Mouse (Mus musculus): Measurements from ENCODE around the gene Chd2.

The Chd2 gene

GRCm38 (mm10) chr7:73452187-73452808 is 89.3 kb downstream of the Chd2 start:
- DNase-seq (ENCODE audit: low read depth, low spot score), result peak; percentile 17

- DNase-seq (ENCODE audit: low read depth, low spot score), result no peak
Observed at GRCm38 (mm10) chr7:73451594-73451993, 90.0 kb downstream of the Chd2 start.

DNA sequence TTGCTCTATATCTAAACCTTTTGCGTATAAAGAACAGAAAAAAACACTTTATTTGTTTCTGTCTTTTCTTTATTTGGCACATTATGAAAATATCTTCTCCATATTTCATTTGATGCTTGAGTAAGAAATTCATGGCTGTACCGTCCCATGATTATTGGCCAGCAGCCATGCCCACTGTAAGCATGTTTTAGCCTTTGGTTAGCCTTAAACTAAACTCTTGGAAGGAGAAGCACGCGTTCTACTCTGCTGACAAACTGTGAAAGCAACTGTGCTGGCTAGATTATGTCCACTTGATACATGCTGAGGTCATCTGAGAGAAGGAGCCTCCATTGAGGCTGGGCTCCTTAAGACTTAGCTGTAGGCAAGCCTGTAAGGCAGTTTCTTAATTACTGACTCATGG is 99.4 kb downstream of the Chd2 start:
- DNase-seq (ENCODE audit: low read depth, low spot score), result no peak

DNA sequence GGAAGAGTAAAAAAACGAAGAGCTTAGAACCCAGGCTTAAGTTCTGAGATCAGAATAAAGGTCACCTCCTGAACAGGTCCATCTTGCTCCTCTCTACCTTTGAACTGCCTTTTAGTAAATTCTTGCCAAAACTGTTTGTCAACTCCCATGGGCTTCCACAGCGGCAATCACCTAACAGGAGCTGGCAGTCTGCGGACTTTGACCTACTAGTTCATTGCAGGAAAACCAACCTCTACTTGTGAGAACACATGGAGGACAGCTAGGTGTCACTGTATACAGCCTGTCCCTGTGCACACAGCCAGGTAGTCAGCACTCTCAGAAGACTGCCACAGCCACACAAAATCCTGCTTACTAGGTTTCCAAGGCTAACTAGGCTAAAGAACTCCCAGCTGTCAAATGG is 99.8 kb downstream of the Chd2 start:
- DNase-seq (ENCODE audit: low read depth, low spot score), result no peak

- no peak for DNase-seq (ENCODE audit: low read depth, low spot score)
Observed at GRCm38 (mm10) chr7:73435685-73436084, 105.9 kb downstream of the Chd2 start.

GRCm38 (mm10) chr7:73434336-73434677 is 107.3 kb downstream of the Chd2 start:
- DNase-seq (ENCODE audit: low read depth, low spot score), result no peak

DNA sequence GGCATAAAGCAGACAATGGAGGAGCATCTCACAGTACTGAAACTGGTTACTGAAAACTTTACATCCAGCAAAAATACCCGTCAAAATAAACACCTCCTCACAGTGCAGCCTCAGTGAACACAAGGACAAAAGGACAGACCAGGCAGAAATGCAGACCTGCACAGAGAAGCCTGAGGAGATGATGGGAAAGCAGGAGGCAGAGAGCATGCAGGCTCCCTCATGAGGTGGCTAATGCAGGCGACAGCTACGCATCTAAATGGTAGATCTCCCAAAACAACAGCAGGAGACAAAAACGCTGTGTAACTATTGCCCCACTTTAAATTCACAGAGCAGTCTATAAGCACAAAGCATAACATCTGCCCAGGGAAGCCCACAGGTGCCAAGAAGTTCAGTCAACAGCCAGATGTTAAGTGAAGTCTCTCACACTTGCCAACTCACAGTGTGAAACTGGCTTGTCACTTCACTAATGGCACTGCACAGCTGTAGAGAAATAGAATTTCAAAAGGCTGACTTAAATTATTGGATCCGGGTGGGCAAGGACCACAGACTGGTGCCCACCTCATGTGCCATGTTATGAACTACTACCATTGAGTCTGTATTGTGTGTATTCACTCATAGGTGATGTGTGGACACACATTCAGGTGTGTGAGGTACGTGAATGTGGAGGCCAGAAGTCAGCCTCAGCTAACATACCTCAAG is 107.8 kb downstream of the Chd2 start:
- DNase-seq (ENCODE audit: low read depth, low spot score), result no peak

GRCm38 (mm10) chr7:73428525-73428924 is 113.1 kb downstream of the Chd2 start:
- no peak for DNase-seq (ENCODE audit: low read depth, low spot score)

DNA sequence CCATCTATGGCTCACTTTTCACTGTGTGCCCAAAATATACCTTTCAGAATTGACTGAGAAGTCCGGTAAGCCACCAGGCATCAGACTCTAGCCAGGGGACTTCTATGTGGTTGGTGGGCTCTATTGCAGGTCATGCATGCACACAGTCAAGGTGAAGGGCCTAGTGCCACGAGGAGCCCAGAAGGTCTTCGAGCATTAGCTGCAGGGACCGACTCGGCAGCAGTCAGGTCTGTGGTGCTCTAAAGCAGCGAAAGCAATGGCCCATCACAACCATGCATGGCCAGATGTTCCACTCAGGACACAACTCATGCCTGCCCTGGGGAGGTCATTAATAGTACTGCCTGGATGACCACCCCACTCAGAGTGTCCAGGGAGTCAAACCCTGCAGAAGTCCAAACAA is 113.8 kb downstream of the Chd2 start:
- no peak for DNase-seq (ENCODE audit: low read depth, low spot score)

DNA sequence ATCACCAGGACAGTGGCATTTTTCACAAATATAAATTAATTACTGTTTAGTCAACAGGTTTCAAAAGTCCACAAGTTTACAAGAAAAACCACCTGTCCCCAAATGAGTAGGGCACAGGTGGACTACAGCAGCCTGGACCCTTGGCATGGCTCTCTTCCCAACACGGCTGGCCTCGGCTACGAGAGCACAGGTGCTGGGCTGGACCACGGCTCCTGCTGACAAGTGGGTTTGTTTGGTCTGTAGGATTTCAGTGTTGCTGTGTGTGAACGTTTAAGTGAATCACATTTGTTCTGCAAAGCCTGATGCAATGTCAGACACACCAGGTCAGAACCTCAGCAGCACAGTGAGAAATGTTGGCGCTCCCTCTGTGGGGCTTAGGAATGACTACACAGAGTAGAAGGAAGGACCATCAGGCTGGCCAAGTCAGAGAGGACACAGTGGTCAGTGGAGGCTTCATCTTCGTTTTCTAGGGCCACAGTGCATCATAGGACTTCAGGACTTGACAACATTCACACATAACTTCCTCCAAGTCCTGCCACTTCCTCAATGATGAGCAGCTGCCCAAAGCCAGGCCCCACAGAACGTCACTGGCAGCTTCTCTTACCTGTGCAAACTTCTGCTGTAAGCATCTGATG is 114.8 kb downstream of the Chd2 start:
- DNase-seq (ENCODE audit: low read depth, low spot score), result peak; percentile 76

DNA sequence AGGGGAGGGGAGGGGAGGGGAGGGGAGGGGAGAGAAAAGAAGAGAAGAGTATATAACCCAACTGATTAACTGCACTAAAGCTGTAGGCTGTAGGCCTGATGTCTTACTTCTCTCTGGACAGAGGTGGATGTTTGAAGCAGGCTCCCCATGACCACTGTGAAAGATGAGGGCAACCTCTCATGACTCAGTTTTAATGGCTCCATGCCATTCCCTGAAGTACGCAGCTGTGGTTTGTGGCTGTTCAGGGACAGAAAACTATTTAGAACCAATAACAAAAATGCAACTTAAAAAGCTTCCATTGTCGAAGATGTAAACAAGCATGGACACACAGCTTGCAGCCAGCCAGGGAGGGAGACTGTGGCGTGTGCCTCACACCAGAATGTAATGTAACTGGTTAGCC is 115.4 kb downstream of the Chd2 start:
- peak; percentile 95 for DNase-seq (ENCODE audit: low read depth, low spot score)

DNA sequence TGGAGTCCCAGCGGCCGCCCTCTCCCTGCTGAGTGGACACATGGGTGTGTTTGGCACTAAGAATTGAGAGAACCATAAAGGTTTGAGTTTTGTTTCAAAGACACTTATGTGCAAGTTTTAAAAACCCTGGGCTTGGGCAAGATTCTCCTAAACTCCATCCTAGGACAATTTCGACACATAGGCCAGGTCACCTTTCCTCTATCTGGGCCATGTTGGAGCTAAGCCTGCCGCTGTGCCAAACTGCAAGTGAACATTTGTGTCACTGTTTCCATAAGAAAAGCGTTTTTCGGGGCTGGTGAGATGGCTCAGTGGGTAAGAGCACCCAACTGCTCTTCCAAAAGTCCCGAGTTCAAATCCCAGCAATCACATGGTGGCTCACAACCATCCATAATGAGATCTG is 116.2 kb downstream of the Chd2 start:
- no peak for DNase-seq (ENCODE audit: low read depth, low spot score)

DNA sequence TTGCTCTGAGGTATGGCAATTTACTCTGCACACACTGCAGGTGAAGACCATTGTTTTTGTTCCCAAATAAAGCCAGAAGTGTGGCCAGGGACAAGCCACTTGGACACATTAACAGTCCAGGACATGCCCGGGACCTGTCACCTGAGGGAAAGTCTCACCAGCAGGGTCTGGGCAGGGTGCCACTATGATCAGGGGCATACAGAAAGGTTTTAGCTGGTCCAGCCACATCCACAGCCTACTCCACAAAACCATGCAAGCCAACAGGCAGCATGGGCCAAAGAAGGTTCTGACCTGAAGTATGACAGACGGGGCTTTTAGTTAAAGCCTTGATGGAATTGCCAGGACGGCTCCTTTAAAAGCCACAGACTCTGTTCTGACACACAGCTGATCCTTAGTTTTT is 116.9 kb downstream of the Chd2 start:
- DNase-seq (ENCODE audit: low read depth, low spot score), result no peak

DNA sequence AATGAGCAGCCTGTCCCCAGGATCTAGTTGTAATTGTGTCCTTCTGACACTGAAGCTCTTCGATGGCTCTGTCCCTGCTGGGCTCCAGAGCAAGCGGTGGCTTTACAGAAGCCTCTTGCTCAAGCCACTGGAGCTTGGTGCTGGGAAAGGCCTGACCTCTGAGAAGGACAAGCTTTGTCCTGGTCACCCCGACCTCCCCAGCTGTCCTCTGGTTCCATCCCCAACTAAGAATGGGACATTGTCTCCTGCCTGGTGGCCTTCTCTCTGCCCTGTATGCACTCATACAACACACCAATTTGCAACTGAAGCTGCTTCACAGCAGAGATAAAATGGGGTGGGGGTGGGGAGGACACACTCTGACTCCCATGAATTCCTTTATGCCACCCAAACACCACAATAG is 117.4 kb downstream of the Chd2 start:
- DNase-seq (ENCODE audit: low read depth, low spot score), result no peak

- no peak for DNase-seq (ENCODE audit: low read depth, low spot score)
Observed at GRCm38 (mm10) chr7:73423236-73423635, 118.4 kb downstream of the Chd2 start.

DNA sequence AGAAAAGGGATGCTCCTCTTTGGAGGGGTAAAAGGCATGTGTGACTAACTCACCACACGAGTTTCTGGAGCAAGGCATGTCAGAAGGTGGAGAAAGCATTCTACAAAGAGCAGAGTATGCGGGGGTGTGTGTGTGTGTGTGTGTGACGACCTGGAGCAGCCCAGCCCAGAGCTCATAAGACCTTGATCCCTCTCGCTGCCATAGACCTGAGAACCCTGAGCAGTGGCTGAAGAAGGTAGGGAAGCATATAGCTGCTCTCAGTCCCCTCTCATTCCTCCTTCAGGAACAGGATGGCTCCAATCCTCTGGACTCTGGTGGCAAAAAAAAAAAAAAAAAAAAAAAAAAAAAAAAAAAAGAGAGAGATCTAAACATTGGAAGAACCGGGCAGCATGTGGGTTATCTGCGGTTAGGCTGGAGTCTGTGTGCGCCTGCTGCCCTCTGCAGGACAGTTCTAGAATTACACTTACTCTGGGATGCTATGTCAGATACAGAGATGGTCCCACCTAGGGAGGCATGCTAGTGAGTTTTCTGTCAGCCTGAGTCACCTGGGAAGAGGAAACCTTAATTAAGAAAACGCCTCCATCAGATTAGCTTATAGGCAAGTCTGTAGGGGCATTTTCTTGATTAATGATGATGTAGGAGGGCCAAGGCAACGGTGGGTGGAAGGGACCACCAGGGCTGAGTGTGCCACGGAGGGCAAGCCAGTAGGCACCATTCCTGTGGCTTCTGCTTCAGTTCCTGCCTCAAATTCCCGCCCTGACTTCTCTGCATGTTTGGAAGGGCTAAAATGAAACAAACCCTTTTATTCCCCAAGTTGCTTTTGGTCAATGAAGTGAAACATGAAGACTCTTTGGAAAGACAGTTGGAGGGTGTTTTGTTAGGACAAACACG is 119.2 kb downstream of the Chd2 start:
- DNase-seq (ENCODE audit: low read depth, low spot score), result peak; percentile 88

GRCm38 (mm10) chr7:73421278-73422015 is 120.2 kb downstream of the Chd2 start:
- DNase-seq (ENCODE audit: low read depth, low spot score), result peak; percentile 33

- peak; percentile 56 for DNase-seq (ENCODE audit: low read depth, low spot score)
Observed at GRCm38 (mm10) chr7:73420827-73421226, 120.8 kb downstream of the Chd2 start.

DNA sequence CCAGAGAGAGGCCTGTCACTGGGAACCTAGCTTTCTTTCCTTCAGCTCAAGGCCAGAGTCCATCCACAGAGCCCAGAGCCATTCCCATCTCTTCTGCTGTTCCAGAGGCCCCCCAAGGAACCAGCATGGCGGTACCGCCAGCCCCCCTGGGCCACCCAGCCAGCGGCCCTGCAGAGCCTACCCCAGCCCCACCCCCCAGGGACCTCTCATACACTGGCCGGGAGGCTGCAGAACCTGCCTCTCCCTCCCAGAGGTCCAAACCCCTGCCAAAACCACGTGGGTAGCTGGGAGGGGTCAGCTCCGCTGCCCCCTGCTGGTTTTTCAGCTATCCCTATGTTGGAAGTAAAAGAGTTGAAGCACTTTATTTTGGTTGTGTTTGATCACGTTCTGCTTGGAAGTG is 122.3 kb downstream of the Chd2 start:
- DNase-seq (ENCODE audit: low read depth, low spot score), result no peak

DNA sequence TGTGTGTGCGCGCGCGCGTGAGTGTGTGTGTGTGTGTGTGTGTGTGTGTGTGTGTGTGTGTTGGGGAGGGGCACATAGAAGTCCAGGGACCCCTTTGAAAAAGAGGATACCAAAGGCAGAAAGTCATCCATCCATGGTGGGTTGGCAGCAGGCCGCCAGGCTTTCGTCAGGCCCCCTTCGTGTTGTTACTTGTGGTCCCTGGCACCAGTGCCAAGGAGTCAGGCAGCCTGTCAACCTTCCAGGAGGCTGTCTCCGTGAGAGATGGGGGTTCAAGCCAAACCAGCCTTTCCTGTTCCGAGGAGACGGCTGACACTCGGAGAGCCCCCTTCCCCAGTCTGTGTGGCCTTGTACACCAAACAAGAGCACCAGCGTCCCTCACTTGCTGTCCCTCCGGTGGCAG is 127.4 kb downstream of the Chd2 start:
- no peak for DNase-seq (ENCODE audit: low read depth, low spot score)

GRCm38 (mm10) chr7:73412419-73412818 is 129.2 kb downstream of the Chd2 start:
- peak; percentile 48 for DNase-seq (ENCODE audit: low read depth, low spot score)

DNA sequence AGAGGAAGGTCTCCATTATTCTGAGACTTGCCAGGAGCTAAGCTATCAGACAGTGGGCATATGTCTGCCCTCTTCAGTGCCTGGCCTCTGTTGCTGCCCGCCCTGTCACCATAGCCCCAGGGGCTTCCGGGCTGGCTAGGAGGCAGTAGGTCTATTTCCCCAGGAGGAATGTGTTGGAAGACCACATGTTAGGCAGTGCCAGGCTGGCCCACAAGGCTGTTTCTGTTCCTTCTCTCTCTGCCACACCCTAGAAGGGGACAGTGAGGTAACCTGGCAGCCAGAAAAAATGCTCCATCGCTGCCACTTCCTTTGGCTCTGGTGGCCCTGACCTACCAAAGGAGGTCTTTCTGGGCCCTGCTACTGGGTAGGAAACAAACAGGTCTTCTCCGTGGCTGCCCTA is 129.6 kb downstream of the Chd2 start:
- DNase-seq (ENCODE audit: low read depth, low spot score), result no peak
